Mouse (Mus musculus) testis, adult 2 months (tissue): ENCODE data around the gene Arhgdia.

ENCODE experiments used
- CTCF ChIP-seq: fragments of 200-500 bp; IDR thresholded peaks from 2 replicates; pipeline ENCODE4 v1.5.1; 2012; ENCODE audit warnings: low read depth, mild to moderate bottlenecking, inconsistent platforms, low read length, moderate library complexity; ENCODE audit not compliant: control insufficient read depth, insufficient read depth, insufficient replicate concordance
- POLR2A ChIP-seq: fragments of 200-500 bp; IDR thresholded peaks from 2 replicates; pipeline ENCODE4 v1.6.1; 2012; ENCODE audit warnings: low read depth, mild to moderate bottlenecking, inconsistent platforms, low read length, moderate library complexity; ENCODE audit not compliant: control insufficient read depth

DNA sequence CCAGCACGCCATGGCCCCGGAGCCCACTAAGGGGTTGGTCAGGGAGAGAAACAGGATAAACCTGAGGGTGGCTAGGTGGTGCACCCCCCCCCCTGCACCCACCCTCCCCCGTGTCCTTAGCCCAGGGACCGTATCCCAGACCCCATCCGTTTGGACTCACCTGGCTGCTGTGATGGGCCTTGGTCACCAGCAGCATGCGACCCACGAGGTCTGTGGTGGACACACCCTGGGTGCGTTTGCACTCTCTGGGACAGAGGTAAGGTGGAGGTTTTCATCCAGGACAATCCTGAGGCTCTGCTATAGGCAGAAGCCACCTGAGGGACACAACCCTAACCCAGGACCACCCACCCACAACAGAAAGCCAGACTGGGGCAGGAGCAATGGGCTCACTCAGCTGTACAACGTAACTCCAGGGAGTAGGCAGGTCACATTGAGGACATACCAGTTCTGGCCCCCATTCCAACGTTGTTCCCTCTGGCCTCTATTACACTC is 32.1 kb upstream of the Arhgdia start:
- TF ChIP-seq POLR2A (no peak), CTCF (no peak)
